Mouse (Mus musculus): ENCODE results near the gene Rsrc2. TPM values are rescaled to one million over a fixed set of nuclear protein-coding genes. Genes with fewer than 3 reads are reported as not detected.

Rsrc2 gene
- 35.3 TPM for polyA plus RNA-seq (2015; fragmentation: Illumina TruSeq; extraction: RNeasy Lipid Tissue Mini Kit (QIAGEN cat#74804); ENCODE audit: insufficient read depth, low read depth, low replicate concordance)

DNA sequence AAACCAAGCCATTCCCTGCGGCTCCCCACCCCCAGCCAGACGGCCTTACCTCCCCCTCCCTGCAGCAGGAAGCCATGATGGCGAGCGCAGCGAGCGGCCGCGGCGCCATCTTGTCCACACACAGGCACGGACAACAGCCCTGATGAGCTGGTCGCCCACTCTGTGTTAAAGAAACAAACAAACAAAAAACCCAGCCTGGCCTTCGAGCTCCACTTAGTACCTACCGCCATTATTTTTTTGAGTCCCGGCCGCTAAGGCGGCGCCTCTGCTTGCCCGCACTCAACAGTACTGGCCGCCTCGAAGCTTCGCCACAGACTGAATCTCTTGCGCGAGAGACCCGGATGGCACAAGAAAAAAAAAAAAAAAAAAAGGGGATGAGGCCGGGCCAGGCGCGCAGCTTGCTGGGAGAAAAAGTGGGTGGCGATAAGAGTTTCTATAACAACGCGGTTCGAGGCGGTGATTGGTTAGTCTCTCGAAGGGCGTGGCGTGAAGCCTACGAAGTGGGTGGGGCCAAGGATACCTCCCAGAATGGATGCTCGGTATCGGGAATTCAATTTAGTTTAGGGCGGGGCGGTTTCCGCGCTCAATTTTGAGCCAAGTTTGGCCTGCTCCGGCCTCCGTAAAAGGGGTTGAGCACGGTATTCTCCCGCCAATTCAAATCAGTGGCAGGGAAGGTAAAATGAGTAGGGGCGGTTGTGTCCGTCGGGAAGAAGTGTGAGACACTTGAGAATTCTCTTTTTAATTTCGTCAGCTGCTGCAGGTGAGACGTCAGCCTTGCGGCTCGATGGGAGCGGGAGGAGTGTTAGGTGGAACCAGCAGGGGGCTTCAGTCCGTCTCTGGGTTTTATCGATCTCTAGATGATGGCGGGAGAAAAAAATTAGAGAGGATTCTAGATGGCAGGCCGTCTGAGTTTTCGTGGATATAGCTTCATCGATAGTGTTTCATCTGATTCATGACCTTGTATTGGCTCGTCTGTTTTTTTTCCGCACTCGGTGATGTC lies at the start of gene Rsrc2, which contains the start of gene Kntc1:
TSS of gene Rsrc2 (minus strand) at position 350 of the 1,000 bp plus-strand sequence.
TSS of gene Kntc1 (plus strand) at position 652 of the 1,000 bp plus-strand sequence.

GRCm38 (mm10) chr5:123720328-123721311 lies 28.6 kb downstream of the Rsrc2 start, which contains the start of gene Zcchc8:
Zcchc8 (minus strand) TSS chr5:123721100.

DNA sequence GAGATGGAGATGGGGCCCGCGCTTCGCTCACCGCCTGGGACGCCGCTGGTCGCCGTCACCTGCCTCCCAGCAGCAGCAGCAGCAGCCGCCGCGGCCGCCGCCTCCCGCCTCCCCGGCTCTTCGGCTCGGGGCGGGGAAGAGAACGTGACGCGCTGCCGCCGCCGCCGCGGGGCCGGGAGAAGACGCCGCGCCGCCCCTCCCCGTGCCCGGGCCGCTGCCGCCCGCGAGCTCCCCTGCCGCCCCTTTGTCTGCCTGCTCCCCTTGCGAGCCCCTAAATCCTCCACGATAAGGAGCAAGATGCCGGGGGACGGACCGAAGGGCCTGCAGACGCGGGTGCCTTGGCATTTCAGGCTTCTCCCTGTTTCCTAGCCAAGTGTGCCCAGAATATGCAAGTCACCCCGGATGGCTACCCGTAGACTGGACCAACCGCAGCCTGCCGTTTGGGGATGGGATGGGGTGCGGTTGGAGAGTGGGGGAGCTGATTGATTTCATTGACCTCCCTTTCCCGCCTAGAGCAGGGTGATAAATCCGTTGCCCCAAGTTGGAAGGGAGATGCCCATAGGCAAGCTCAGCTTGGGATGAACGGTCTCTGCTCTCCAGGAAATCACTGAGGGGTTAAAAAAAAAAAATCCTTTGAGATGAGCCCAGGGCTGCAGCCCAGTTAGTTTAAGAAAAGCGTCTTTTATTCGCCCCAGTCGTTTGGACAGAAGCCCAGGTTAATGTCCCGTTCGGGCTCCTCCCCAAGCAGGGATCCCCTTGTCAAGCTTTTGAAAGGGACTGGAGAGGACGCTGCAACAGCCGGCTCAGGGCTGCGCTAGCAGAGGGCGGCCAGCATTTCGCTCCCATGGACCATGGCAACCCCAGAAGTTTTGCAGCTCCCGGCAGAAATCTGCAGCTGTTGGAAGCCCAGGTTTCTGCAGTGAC lies 64.7 kb downstream of the Rsrc2 start, which contains the start of gene Clip1:
TSS of gene Clip1 (minus strand) at position 398 of the 924 bp plus-strand sequence.

Other genes starting within 250 kb of the Rsrc2 start
- gene B3gnt4, start 239.0 kb downstream of the Rsrc2 start, polyA plus RNA-seq (2015; fragmentation: Illumina TruSeq; extraction: RNeasy Lipid Tissue Mini Kit (QIAGEN cat#74804); ENCODE audit: insufficient read depth, low read depth, low replicate concordance) = not detected
- gene Diablo, start 225.2 kb downstream of the Rsrc2 start, polyA plus RNA-seq (2015; fragmentation: Illumina TruSeq; extraction: RNeasy Lipid Tissue Mini Kit (QIAGEN cat#74804); ENCODE audit: insufficient read depth, low read depth, low replicate concordance) = 13.4 TPM
- not detected for gene Gm49027, start 223.9 kb downstream of the Rsrc2 start, polyA plus RNA-seq (2015; fragmentation: Illumina TruSeq; extraction: RNeasy Lipid Tissue Mini Kit (QIAGEN cat#74804); ENCODE audit: insufficient read depth, low read depth, low replicate concordance)
- gene Vps33a, start 176.4 kb downstream of the Rsrc2 start, polyA plus RNA-seq (2015; fragmentation: Illumina TruSeq; extraction: RNeasy Lipid Tissue Mini Kit (QIAGEN cat#74804); ENCODE audit: insufficient read depth, low read depth, low replicate concordance) = 4.8 TPM
- gene Clip1, start 64.8 kb downstream of the Rsrc2 start, polyA plus RNA-seq (2015; fragmentation: Illumina TruSeq; extraction: RNeasy Lipid Tissue Mini Kit (QIAGEN cat#74804); ENCODE audit: insufficient read depth, low read depth, low replicate concordance) = 27.0 TPM
- 18.1 TPM for gene Zcchc8, start 28.3 kb downstream of the Rsrc2 start, polyA plus RNA-seq (2015; fragmentation: Illumina TruSeq; extraction: RNeasy Lipid Tissue Mini Kit (QIAGEN cat#74804); ENCODE audit: insufficient read depth, low read depth, low replicate concordance)
- not detected for gene Kntc1, start 302 bp upstream of the Rsrc2 start, polyA plus RNA-seq (2015; fragmentation: Illumina TruSeq; extraction: RNeasy Lipid Tissue Mini Kit (QIAGEN cat#74804); ENCODE audit: insufficient read depth, low read depth, low replicate concordance)
- gene Hcar2, start 116.1 kb upstream of the Rsrc2 start, polyA plus RNA-seq (2015; fragmentation: Illumina TruSeq; extraction: RNeasy Lipid Tissue Mini Kit (QIAGEN cat#74804); ENCODE audit: insufficient read depth, low read depth, low replicate concordance) = not detected
- gene Hcar1, start 130.6 kb upstream of the Rsrc2 start, polyA plus RNA-seq (2015; fragmentation: Illumina TruSeq; extraction: RNeasy Lipid Tissue Mini Kit (QIAGEN cat#74804); ENCODE audit: insufficient read depth, low read depth, low replicate concordance) = 0.41 TPM
- gene Denr, start 157.8 kb upstream of the Rsrc2 start, polyA plus RNA-seq (2015; fragmentation: Illumina TruSeq; extraction: RNeasy Lipid Tissue Mini Kit (QIAGEN cat#74804); ENCODE audit: insufficient read depth, low read depth, low replicate concordance) = 7.8 TPM
- gene Gm43518, start 178.0 kb upstream of the Rsrc2 start, polyA plus RNA-seq (2015; fragmentation: Illumina TruSeq; extraction: RNeasy Lipid Tissue Mini Kit (QIAGEN cat#74804); ENCODE audit: insufficient read depth, low read depth, low replicate concordance) = not detected
- 3.9 TPM for gene Ccdc62, start 181.3 kb upstream of the Rsrc2 start, polyA plus RNA-seq (2015; fragmentation: Illumina TruSeq; extraction: RNeasy Lipid Tissue Mini Kit (QIAGEN cat#74804); ENCODE audit: insufficient read depth, low read depth, low replicate concordance)
- 11.9 TPM for gene Hip1r, start 224.2 kb upstream of the Rsrc2 start, polyA plus RNA-seq (2015; fragmentation: Illumina TruSeq; extraction: RNeasy Lipid Tissue Mini Kit (QIAGEN cat#74804); ENCODE audit: insufficient read depth, low read depth, low replicate concordance)

All from pancreas, adult 10 weeks (tissue).